Mouse (Mus musculus) ES-Bruce4 (cell line): ENCODE measurements at regions not wholly inside any gene's neighbourhood (a gene's known extent, or its start where the extent isn't known, plus 50 kb on each side); places are given as distances from the start of the nearest gene placed in this dataset.

Source experiments
- H3K27ac ChIP-seq: 2 replicates; pipeline ENCODE4 v1.5.1; 2012; ENCODE audit warnings: low read length, inconsistent platforms; ENCODE audit not compliant: insufficient read depth
- H3K27me3 ChIP-seq: 2 replicates; pipeline ENCODE4 v1.6.1; 2012; ENCODE audit warnings: mild to moderate bottlenecking, low read length, inconsistent platforms; ENCODE audit not compliant: control insufficient read depth, poor library complexity, insufficient read depth, severe bottlenecking
- H3K36me3 ChIP-seq: 2 replicates; pipeline ENCODE4 v1.6.1; 2012; ENCODE audit warnings: inconsistent platforms, mild to moderate bottlenecking, low read length, moderate library complexity; ENCODE audit not compliant: control insufficient read depth, poor library complexity, insufficient read depth, severe bottlenecking
- H3K4me1 ChIP-seq: one replicate; pipeline ENCODE4 v1.8.1; 2011; ENCODE audit warnings: low read length; ENCODE audit not compliant: control insufficient read depth, insufficient read depth
- H3K4me3 ChIP-seq: 2 replicates; pipeline ENCODE4 v1.5.1; 2011; ENCODE audit warnings: low read depth, mild to moderate bottlenecking, low read length
- H3K9ac ChIP-seq: 2 replicates; pipeline ENCODE4 v1.6.1; 2012; ENCODE audit warnings: low read depth, mild to moderate bottlenecking, inconsistent platforms; ENCODE audit not compliant: poor library complexity, severe bottlenecking
- H3K9me3 ChIP-seq: replicated peaks from 2 replicates; pipeline ENCODE4 v1.6.1; 2012; ENCODE audit warnings: mild to moderate bottlenecking, low read length, inconsistent platforms; ENCODE audit not compliant: control insufficient read depth, poor library complexity, insufficient read depth, severe bottlenecking
- CTCF ChIP-seq: IDR thresholded peaks from one replicate; pipeline ENCODE4 v1.8.1; 2011; ENCODE audit warnings: low read depth, low read length
- EP300 ChIP-seq: IDR thresholded peaks from 2 replicates; pipeline ENCODE4 v1.6.1; 2011; ENCODE audit warnings: low read depth, low read length; ENCODE audit not compliant: insufficient read depth
- POLR2A ChIP-seq: IDR thresholded peaks from one replicate; pipeline ENCODE4 v1.8.1; 2011; ENCODE audit warnings: low read length; ENCODE audit not compliant: insufficient read depth

DNA sequence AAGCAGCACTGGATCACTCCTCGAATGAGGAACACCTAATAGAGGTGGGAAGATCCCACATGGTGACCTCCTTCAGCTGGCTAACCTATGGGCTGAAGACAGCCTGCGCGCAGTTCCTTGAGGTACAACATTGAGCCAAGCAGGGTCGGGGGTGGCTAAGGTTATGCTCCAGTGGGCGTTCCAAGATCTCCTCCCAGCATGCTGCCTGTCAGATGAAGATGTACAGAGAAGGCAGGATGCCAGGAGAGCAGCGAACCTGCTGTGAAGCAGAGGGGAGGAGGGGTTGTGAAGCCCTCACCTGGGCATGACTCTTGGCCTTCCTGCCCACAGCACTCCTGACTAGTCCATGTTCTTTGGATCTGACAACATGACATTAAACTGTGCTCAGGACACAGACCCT is 212.5 kb downstream of the Ccser2 start:
- Histone ChIP-seq H3K36me3 (no peaks in the 10 kb centered on the region), H3K9ac (no peak overlapping the region), H3K4me1 (no peaks in the 10 kb centered on the region), H3K4me3 (no peak overlapping the region), H3K9me3 (no peaks in the 10 kb centered on the region), H3K27me3 (no peaks in the 10 kb centered on the region), H3K27ac (no peak overlapping the region)
- TF ChIP-seq EP300 (no peak), CTCF (no peak), POLR2A (no peak)

DNA sequence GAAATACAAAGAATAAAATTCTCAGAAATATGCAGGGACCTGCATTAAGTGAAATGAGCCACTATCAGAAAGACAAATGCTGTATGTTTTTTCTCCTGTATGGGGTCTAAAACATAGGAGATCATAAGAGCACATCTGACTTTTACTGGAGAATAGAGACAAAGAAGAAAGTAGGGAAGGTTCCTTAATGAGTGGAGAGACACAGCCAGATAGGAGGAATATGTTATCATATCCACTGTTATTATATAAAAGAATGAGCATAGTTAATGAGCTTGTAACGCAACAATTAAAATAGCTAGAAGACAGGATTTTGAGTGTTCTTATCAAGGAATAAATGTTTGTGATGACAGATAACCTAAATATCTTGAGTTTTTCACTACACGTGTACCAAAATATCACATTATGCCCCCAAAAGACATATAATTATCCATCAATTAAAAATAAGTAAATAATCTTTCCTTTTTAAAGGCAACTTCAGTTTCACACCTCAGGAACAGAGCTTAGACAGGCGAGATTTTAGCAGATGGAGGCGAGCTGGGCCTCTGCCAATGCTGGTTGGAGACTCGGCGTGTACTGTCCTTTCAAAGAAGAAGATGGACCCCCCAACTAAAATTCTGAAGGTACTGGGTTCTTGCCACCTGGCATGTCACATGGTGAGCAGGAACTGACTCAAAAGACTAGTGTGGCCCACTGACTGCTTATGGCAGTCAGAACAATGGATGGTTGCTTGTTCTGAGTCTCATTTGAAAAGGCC is 220.3 kb downstream of the Ccser2 start:
- TF ChIP-seq POLR2A (no peak), EP300 (no peak)
- H3K36me3 ChIP-seq = no peaks in the 10 kb centered on the region
- no peaks in the 10 kb centered on the region for H3K9me3 ChIP-seq
- no peak overlapping the region for H3K9ac ChIP-seq
- no peaks in the 10 kb centered on the region for H3K4me1 ChIP-seq
- H3K4me3 ChIP-seq = no peak overlapping the region
- no peak overlapping the region for H3K27ac ChIP-seq
- H3K27me3 ChIP-seq = no peaks in the 10 kb centered on the region

DNA sequence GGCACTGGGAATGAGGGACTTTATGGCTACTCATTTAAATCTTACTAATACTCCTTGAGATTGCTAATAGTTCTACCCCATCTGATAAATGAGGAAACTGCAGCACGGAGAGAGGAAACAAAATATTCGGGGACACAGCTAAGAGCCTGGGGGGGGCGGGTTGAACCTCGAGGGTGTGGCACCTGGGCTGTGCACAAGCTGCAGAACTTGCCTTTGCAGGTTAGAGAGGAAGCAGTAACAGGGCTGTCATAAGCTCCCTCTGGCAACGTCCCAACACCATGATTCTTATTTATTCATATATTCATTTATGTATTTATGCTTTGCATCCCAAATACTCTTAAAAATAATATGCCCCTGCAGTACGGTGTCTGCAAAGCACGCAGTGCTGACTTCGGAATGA is 237.5 kb downstream of the Ccser2 start:
- Histone ChIP-seq H3K27ac (no peak overlapping the region), H3K9ac (no peak overlapping the region), H3K36me3 (no peaks in the 10 kb centered on the region), H3K4me3 (no peak overlapping the region), H3K27me3 (no peaks in the 10 kb centered on the region), H3K9me3 (no peaks in the 10 kb centered on the region), H3K4me1 (no peaks in the 10 kb centered on the region)
- TF ChIP-seq POLR2A = no peak
- no peak for TF ChIP-seq EP300
- TF ChIP-seq CTCF = no peak

DNA sequence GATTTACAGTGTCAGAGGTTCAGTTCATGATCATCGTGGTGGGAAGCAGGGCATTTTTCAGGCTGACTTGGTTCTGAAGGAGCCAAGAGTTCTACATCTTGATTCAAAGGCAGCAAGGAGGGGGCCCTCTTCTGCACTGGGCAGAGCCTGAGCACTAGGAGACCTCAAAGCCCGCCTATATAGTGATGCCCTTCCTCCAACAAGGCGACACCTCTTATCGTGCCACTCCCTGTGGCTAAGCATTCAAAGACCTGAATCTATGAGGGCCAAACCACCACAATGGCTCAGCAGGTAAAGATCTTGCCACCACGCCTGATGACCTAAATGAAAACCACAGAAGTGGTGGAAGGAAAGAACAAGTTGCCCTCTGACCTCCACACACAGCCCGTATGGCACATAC is 242.5 kb downstream of the Ccser2 start:
- Histone ChIP-seq H3K4me1 (no peaks in the 10 kb centered on the region), H3K27me3 (no peaks in the 10 kb centered on the region), H3K9ac (no peak overlapping the region), H3K27ac (no peak overlapping the region), H3K36me3 (no peaks in the 10 kb centered on the region), H3K9me3 (no peaks in the 10 kb centered on the region), H3K4me3 (no peak overlapping the region)
- TF ChIP-seq EP300 (no peak), POLR2A (no peak), CTCF (no peak)

DNA sequence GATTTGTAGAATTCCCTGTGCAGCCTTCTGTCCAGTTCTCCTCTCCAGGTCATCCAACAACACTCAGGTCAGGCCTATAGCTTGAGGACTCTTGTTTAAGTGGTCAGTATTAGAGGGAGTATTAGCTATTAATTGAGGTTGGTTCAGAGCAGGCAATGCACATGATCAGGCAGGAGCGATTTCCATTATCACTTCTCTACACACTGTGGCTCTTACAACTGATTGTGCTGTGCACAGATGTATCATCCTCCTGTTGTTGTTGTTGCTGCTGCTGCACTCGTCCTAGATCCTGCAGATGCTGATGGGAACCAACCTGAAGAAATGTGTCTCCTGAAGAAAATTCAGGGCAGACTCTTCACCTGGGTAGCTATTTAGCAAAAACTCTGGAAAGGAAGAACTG is 252.9 kb downstream of the Ccser2 start:
- TF ChIP-seq POLR2A = no peak
- TF ChIP-seq CTCF = no peak
- TF ChIP-seq EP300 = no peak
- Histone ChIP-seq H3K27ac (no peak overlapping the region), H3K4me3 (no peak overlapping the region), H3K36me3 (no peaks in the 10 kb centered on the region), H3K27me3 (no peaks in the 10 kb centered on the region), H3K9ac (no peak overlapping the region), H3K4me1 (no peaks in the 10 kb centered on the region), H3K9me3 (no peaks in the 10 kb centered on the region)

DNA sequence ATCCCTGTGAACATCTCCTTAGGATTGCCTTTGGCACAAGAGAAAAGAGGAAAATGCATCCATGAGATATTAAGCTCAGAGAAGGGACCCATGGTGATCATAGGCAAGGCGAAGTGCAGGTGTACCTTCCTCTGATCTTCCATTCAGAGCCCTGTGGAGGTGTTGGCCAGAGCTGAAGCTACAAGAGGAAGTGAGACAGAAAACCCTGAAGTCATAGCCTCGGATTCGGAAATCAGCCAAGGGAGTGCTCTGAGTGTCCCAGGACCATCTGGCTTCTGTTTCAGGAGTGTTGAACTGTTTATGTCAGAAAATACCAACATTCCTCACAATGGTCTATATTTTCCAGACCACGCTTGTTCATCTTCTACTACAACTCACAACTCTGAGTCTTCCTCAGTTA is 271.6 kb downstream of the Ccser2 start:
- H3K27ac ChIP-seq = no peak overlapping the region

More for the DNA sequence above, 271.6 kb downstream of the Ccser2 start:
- TF ChIP-seq POLR2A (no peak), CTCF (no peak), EP300 (no peak)
- Histone ChIP-seq H3K4me1 (no peaks in the 10 kb centered on the region), H3K4me3 (no peak overlapping the region), H3K9me3 (no peaks in the 10 kb centered on the region), H3K27me3 (no peaks in the 10 kb centered on the region), H3K36me3 (no peaks in the 10 kb centered on the region), H3K9ac (no peak overlapping the region)
